Mouse (Mus musculus) testis, adult 2 months (tissue): Measurements from ENCODE around the gene Elfn1.

Source experiments
- CTCF ChIP-seq: fragments of 200-500 bp; IDR thresholded peaks from 2 replicates; pipeline ENCODE4 v1.5.1; 2012; ENCODE audit warnings: low read depth, mild to moderate bottlenecking, inconsistent platforms, low read length, moderate library complexity; ENCODE audit not compliant: control insufficient read depth, insufficient read depth, insufficient replicate concordance
- POLR2A ChIP-seq: fragments of 200-500 bp; IDR thresholded peaks from 2 replicates; pipeline ENCODE4 v1.6.1; 2012; ENCODE audit warnings: low read depth, mild to moderate bottlenecking, inconsistent platforms, low read length, moderate library complexity; ENCODE audit not compliant: control insufficient read depth

- TF ChIP-seq CTCF (no peak), POLR2A (no peak)
These were observed 56.6 kb downstream of the Elfn1 start for GRCm38 (mm10) chr5:139964391-139964790.
